13 mouse cellular contexts compared by ENCODE assay signal in the genomic region with DNA sequence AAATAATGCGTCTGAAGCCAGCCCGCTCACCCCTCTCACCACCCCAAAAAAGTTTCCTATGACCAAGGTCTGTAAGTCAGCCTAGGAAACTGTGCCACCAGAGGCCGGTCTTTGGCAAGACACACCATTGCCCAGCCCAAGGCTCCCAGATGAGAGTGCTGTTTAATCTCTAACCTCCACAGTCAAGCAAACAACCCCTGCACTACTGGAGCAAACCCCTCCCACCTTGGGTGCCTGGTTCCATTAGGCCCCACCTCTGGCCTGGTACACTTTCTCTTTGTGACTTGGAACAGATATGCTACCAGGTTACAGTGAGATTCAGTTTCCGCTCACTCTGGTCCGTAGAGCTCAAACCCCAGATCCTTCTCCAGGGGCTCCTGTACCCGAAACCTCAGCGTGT. TPM values are rescaled to one million over a fixed set of nuclear protein-coding genes. Genes with fewer than 3 reads are reported as not detected.
DNase-seq lines count a peak whose midpoint lies in the region; ATAC-seq lines count a peak whose summit lies in the region.
"Had no signal": no experiment of that assay in that cellular context is flagged by ENCODE, and none has a peak within 500 bp of the region (broad histone marks: within the 10 kb centered on the region; RNA-seq: fewer than 3 reads in every experiment).

No protein-coding gene starts in this region.

- H3K9me3 ChIP-seq in kidney, embryonic 14.5 days (ENCODE audit: control insufficient read depth, low read length), result no peaks in the 10 kb centered on the region
- no peaks in the 10 kb centered on the region for H3K9me3 ChIP-seq in intestine, embryonic 15.5 days
- no peaks in the 10 kb centered on the region for H3K9me3 ChIP-seq in limb, embryonic 15.5 days
- H3K9me3 ChIP-seq in heart, embryonic 12.5 days (replicated peaks), result no peaks in the 10 kb centered on the region

- H3K36me3 ChIP-seq in kidney, embryonic 14.5 days (ENCODE audit: control insufficient read depth, insufficient read depth, low read length), result 0 out of 2 replicates have a peak, but pooled peaks cover 1% of the 10 kb centered on the region
- no peaks in the 10 kb centered on the region for H3K36me3 ChIP-seq in intestine, embryonic 15.5 days
- peaks cover 18% of the 10 kb centered on the region for H3K36me3 ChIP-seq in limb, embryonic 15.5 days
- no peaks in the 10 kb centered on the region for H3K36me3 ChIP-seq in heart, embryonic 12.5 days

- 79% methylated on average over 7 of the region's 7 CpGs for WGBS in kidney, embryonic 14.5 days
- 60% methylated on average over 7 of the region's 7 CpGs for WGBS in intestine, embryonic 15.5 days
- WGBS in limb, embryonic 15.5 days, result 67% methylated on average over 7 of the region's 7 CpGs
- 74% methylated on average over 7 of the region's 7 CpGs for WGBS in heart, embryonic 12.5 days

- H3K4me1 ChIP-seq in kidney, embryonic 14.5 days (ENCODE audit: control insufficient read depth, insufficient read depth, low read length), result peaks cover 12% of the 10 kb centered on the region
- H3K4me1 ChIP-seq in intestine, embryonic 15.5 days (replicated peaks), result peaks cover 10% of the 10 kb centered on the region; the same call in 1 of the 2 replicates
- H3K4me1 ChIP-seq in limb, embryonic 15.5 days, result peaks cover 28% of the 10 kb centered on the region
- peaks cover 8% of the 10 kb centered on the region; the same call in 1 of the 2 replicates for H3K4me1 ChIP-seq in heart, embryonic 12.5 days (replicated peaks)

- no peak overlapping the region for H3K27ac ChIP-seq in kidney, embryonic 14.5 days (ENCODE audit: low read depth, low read length)
- H3K27ac ChIP-seq in intestine, embryonic 15.5 days, result no peak overlapping the region
- H3K27ac ChIP-seq in limb, embryonic 15.5 days, result peak overlapping the region; percentile 39; the same call in 1 of the 2 replicates
- H3K27ac ChIP-seq in heart, embryonic 12.5 days (ENCODE audit: poor library complexity, severe bottlenecking), result no peak overlapping the region
- H3K27ac ChIP-seq: hindbrain, postnatal 0 days had no signal

- H3K9ac ChIP-seq in kidney, embryonic 14.5 days (ENCODE audit: low read depth, low read length), result no peak overlapping the region
- H3K9ac ChIP-seq in intestine, embryonic 15.5 days, result no peak overlapping the region
- H3K9ac ChIP-seq in limb, embryonic 15.5 days, result no peak overlapping the region
- H3K9ac ChIP-seq in heart, embryonic 12.5 days, result no peak overlapping the region

- no peak overlapping the region for H3K4me3 ChIP-seq in kidney, embryonic 14.5 days (ENCODE audit: low read length)
- H3K4me3 ChIP-seq in intestine, embryonic 15.5 days (replicated peaks), result 0 out of 2 replicates have a peak overlapping the region, but pooled peaks have one; percentile 22
- no peak overlapping the region for H3K4me3 ChIP-seq in limb, embryonic 15.5 days
- H3K4me3 ChIP-seq in heart, embryonic 12.5 days, result no peak overlapping the region

- DNase-seq in kidney, adult 11 months, result peak; percentile 78
- DNase-seq in lung, postnatal 36 days, result peak; percentile 67
- DNase-seq in neural tube, embryonic 10.5 days (ENCODE audit: extremely low spot score, low spot score), result no peak
- no peak for DNase-seq in right cerebral cortex, postnatal 36 days (ENCODE audit: low spot score in 2 of 2)
- DNase-seq: adrenal gland, postnatal 14 days; cerebellum, postnatal 36 days; gastrocnemius, postnatal 10 days; thymus, adult 18-20 months had no signal

- H3K4me2 ChIP-seq in kidney, embryonic 14.5 days (replicated peaks; ENCODE audit: low read depth, low read length), result no peak overlapping the region
- H3K4me2 ChIP-seq in intestine, embryonic 15.5 days (replicated peaks), result peak overlapping the region; percentile 49
- H3K4me2 ChIP-seq in limb, embryonic 15.5 days, result 0 out of 2 replicates have a peak overlapping the region, but pooled peaks have one; percentile 5
- no peak overlapping the region for H3K4me2 ChIP-seq in heart, embryonic 12.5 days

- ATAC-seq in kidney, embryonic 14.5 days (ENCODE audit: low FRiP score, low TSS enrichment), result no peak
- peak; percentile 84 for ATAC-seq in intestine, embryonic 15.5 days
- no peak for ATAC-seq in limb, embryonic 15.5 days (ENCODE audit: insufficient number of reproducible peaks, low FRiP score, low TSS enrichment, low read depth)
- ATAC-seq in heart, embryonic 12.5 days (ENCODE audit: insufficient number of reproducible peaks, low FRiP score), result no peak
- ATAC-seq: hindbrain, postnatal 0 days had no signal

- no peaks in the 10 kb centered on the region for H3K27me3 ChIP-seq in kidney, embryonic 14.5 days (ENCODE audit: control insufficient read depth, insufficient read depth, low read length)
- H3K27me3 ChIP-seq in intestine, embryonic 15.5 days (replicated peaks), result peaks cover 6% of the 10 kb centered on the region; the same call in 1 of the 2 replicates
- no peaks in the 10 kb centered on the region for H3K27me3 ChIP-seq in limb, embryonic 15.5 days
- peaks cover 71% of the 10 kb centered on the region for H3K27me3 ChIP-seq in heart, embryonic 12.5 days (replicated peaks)

RNA-seq across cellular contexts. Expression of gene Serinc2, which starts 11.9 kb away (rescaled TPM):
- polyA plus RNA-seq in kidney, embryonic 14.5 days (2014; fragmentation: Nextera tagmentation; extraction: Ambion mirVana), result 42.7 and 44.9 TPM in 2 replicates
- 20.0 and 21.0 TPM in 2 replicates for polyA plus RNA-seq in intestine, embryonic 15.5 days (2015; fragmentation: Nextera tagmentation; extraction: Ambion mirVana)
- polyA plus RNA-seq in limb, embryonic 15.5 days (2015; fragmentation: Nextera tagmentation; extraction: Ambion mirVana), result 132 and 136 TPM in 2 replicates
- polyA plus RNA-seq in heart, embryonic 12.5 days (2016; fragmentation: Nextera tagmentation; extraction: Ambion mirVana), result 13.6 and 14.1 TPM in 2 replicates

RNA-seq across cellular contexts. Expression of gene Fabp3, which starts 41.3 kb away (rescaled TPM):
- polyA plus RNA-seq in kidney, embryonic 14.5 days (2014; fragmentation: Nextera tagmentation; extraction: Ambion mirVana), result 15.7 and 16.0 TPM in 2 replicates
- polyA plus RNA-seq in intestine, embryonic 15.5 days (2015; fragmentation: Nextera tagmentation; extraction: Ambion mirVana), result 5.4 and 6.1 TPM in 2 replicates
- polyA plus RNA-seq in limb, embryonic 15.5 days (2015; fragmentation: Nextera tagmentation; extraction: Ambion mirVana), result 37.2 and 72.7 TPM in 2 replicates
- 762 and 794 TPM in 2 replicates for polyA plus RNA-seq in heart, embryonic 12.5 days (2016; fragmentation: Nextera tagmentation; extraction: Ambion mirVana)

RNA-seq across cellular contexts. Expression of gene Gm10570, which starts 41.4 kb away (rescaled TPM):
- not detected in 2 replicates for polyA plus RNA-seq in kidney, embryonic 14.5 days (2014; fragmentation: Nextera tagmentation; extraction: Ambion mirVana)
- not detected in 2 replicates for polyA plus RNA-seq in intestine, embryonic 15.5 days (2015; fragmentation: Nextera tagmentation; extraction: Ambion mirVana)
- not detected in 2 replicates for polyA plus RNA-seq in limb, embryonic 15.5 days (2015; fragmentation: Nextera tagmentation; extraction: Ambion mirVana)
- 0.88 and 1.5 TPM in 2 replicates for polyA plus RNA-seq in heart, embryonic 12.5 days (2016; fragmentation: Nextera tagmentation; extraction: Ambion mirVana)

RNA-seq across cellular contexts. Expression of gene Gm853, which starts 44.9 kb away (rescaled TPM):
- not detected in 2 replicates for polyA plus RNA-seq in kidney, embryonic 14.5 days (2014; fragmentation: Nextera tagmentation; extraction: Ambion mirVana)
- polyA plus RNA-seq in intestine, embryonic 15.5 days (2015; fragmentation: Nextera tagmentation; extraction: Ambion mirVana), result not detected in 2 replicates
- not detected in 2 replicates for polyA plus RNA-seq in limb, embryonic 15.5 days (2015; fragmentation: Nextera tagmentation; extraction: Ambion mirVana)
- not detected in 2 replicates for polyA plus RNA-seq in heart, embryonic 12.5 days (2016; fragmentation: Nextera tagmentation; extraction: Ambion mirVana)

Comparison
In these comparisons a context has a peak if more than half of its experiments do, and no peak if none do; other contexts are left out.
1. DNase-seq: peak in kidney, adult 11 months (single experiment) and lung, postnatal 36 days (single experiment); none in neural tube, embryonic 10.5 days (single experiment) and right cerebral cortex, postnatal 36 days (0 of 2).
2. H3K4me2 ChIP-seq: peak in intestine, embryonic 15.5 days (single experiment) and limb, embryonic 15.5 days (single experiment); none in kidney, embryonic 14.5 days (single experiment) and heart, embryonic 12.5 days (single experiment).
3. RNA of gene Fabp3, which starts 41.3 kb away (polyA plus RNA-seq): 762 to 794 TPM in heart, embryonic 12.5 days; 37.2 to 72.7 TPM in limb, embryonic 15.5 days, 15.7 to 16.0 TPM in kidney, embryonic 14.5 days and 5.4 to 6.1 TPM in intestine, embryonic 15.5 days; every median in the first group is over 10 times any median in the second.